Mouse (Mus musculus) liver, adult 2 months (tissue): ENCODE measurements around the gene Magi2. TPM values are rescaled to one million over a fixed set of nuclear protein-coding genes. Genes with fewer than 3 reads are reported as not detected.
"Not testable (repeated sequence)": the region's sequence is repeated elsewhere in the genome, so short reads cannot be mapped to it uniquely, and the experiment has no call there.

Source experiments
- DNase-seq: peaks from one replicate; pipeline ENCODE4 v3.0.0-alpha.2; 2011; ENCODE audit warnings: low read depth, low spot score; ENCODE audit errors: extremely low read depth
- H3K27ac ChIP-seq: fragments of 200-500 bp; replicated peaks from 2 replicates; pipeline ENCODE4 v1.5.1; 2012; ENCODE audit warnings: low read depth, mild to moderate bottlenecking, control low read depth, inconsistent platforms, low read length; ENCODE audit not compliant: insufficient read depth
- H3K27me3 ChIP-seq: fragments of 200-500 bp; 2 replicates; pipeline ENCODE4 v1.6.1; 2012; ENCODE audit warnings: mild to moderate bottlenecking, moderate library complexity, low read length, inconsistent platforms; ENCODE audit not compliant: control insufficient read depth, insufficient read depth
- H3K36me3 ChIP-seq: fragments of 200-500 bp; 2 replicates; pipeline ENCODE4 v1.6.1; 2012; ENCODE audit warnings: low read length, inconsistent platforms; ENCODE audit not compliant: control insufficient read depth, insufficient read depth
- H3K4me1 ChIP-seq: fragments of 200-500 bp; 2 replicates; pipeline ENCODE4 v1.6.1; 2011; ENCODE audit warnings: low read length; ENCODE audit not compliant: control insufficient read depth, insufficient read depth
- H3K4me3 ChIP-seq: fragments of 200-500 bp; 2 replicates; pipeline ENCODE4 v1.5.1; 2011; ENCODE audit warnings: low read depth, mild to moderate bottlenecking, control low read depth, low read length, moderate library complexity; ENCODE audit not compliant: insufficient read depth
- H3K79me2 ChIP-seq: fragments of 200-500 bp; 2 replicates; pipeline ENCODE4 v1.6.1; 2012; ENCODE audit warnings: inconsistent platforms, mild to moderate bottlenecking, low read length, moderate library complexity; ENCODE audit not compliant: control insufficient read depth, insufficient read depth
- H3K9ac ChIP-seq: fragments of 200-500 bp; 2 replicates; pipeline ENCODE4 v1.6.1; 2012; ENCODE audit warnings: low read depth, mild to moderate bottlenecking, control low read depth, inconsistent platforms, low read length
- CTCF ChIP-seq: fragments of 200-500 bp; IDR thresholded peaks from 2 replicates; pipeline ENCODE4 v1.5.1; 2011; ENCODE audit warnings: low read depth, low read length, control low read depth
- POLR2A ChIP-seq: fragments of 200-500 bp; IDR thresholded peaks from 2 replicates; pipeline ENCODE4 v1.6.1; 2011; ENCODE audit warnings: low read length, control low read depth; ENCODE audit not compliant: insufficient read depth; ENCODE audit errors: extremely low read depth
- WGBS: fragments of 180-500 bp; shearing (Covaris S2); methylation state at CpG from one replicate; pipeline ENCODE4 v1.1.7; 2018; 5-methylcytosine and 5-hydroxymethylcytosine counted together
- polyA plus RNA-seq: library from polyadenylated mRNA; depleted of rRNA; stranded (reverse); fragments of >200 nt; gene quantifications from 2 replicates; pipeline ENCODE4 v1.2.3, GENCODE M21; 2012
- total RNA-seq: library from RNA; depleted of rRNA; stranded (reverse); fragments of >200 nt; gene quantifications from 2 replicates; pipeline ENCODE4 v1.2.3, GENCODE M21; 2014

Gene Magi2
- total and polyA plus RNA-seq, 2 experiments = 0.06 to 0.18 TPM

GRCm38 (mm10) chr5:19395876-19396275 lies 169.0 kb downstream of the Magi2 start:
- Histone ChIP-seq H3K27ac (no peak overlapping the region), H3K4me1 (no peaks in the 10 kb centered on the region), H3K4me3 (no peak overlapping the region), H3K36me3 (no peaks in the 10 kb centered on the region), H3K79me2 (no peaks in the 10 kb centered on the region), H3K27me3 (no peaks in the 10 kb centered on the region; the same call in 1 of the 2 replicates), H3K9ac (no peak overlapping the region)
- 57% methylated on average over 3 of the region's 3 CpGs for WGBS
- no peak for DNase-seq
- TF ChIP-seq CTCF (no peak), POLR2A (no peak)

- Histone ChIP-seq H3K9ac (no peak overlapping the region), H3K4me3 (no peak overlapping the region), H3K27ac (no peak overlapping the region), H3K4me1 (no peaks in the 10 kb centered on the region), H3K36me3 (no peaks in the 10 kb centered on the region), H3K27me3 (no peaks in the 10 kb centered on the region; the same call in 1 of the 2 replicates), H3K79me2 (no peaks in the 10 kb centered on the region)
- TF ChIP-seq POLR2A (no peak), CTCF (no peak)
- DNase-seq = no peak
- WGBS = 88% methylated on average over 4 of the region's 4 CpGs
Measured at GRCm38 (mm10) chr5:19400299-19400698, 173.5 kb downstream of the Magi2 start.

- TF ChIP-seq CTCF (peak; percentile 28; the same call in 1 of the 2 replicates), POLR2A (no peak)
- H3K4me1 ChIP-seq = no peaks in the 10 kb centered on the region
- H3K9ac ChIP-seq = no peak overlapping the region
- no peaks in the 10 kb centered on the region for H3K79me2 ChIP-seq
- no peak overlapping the region for H3K4me3 ChIP-seq
- H3K36me3 ChIP-seq = no peaks in the 10 kb centered on the region
- H3K27me3 ChIP-seq = no peaks in the 10 kb centered on the region; the same call in 1 of the 2 replicates
- 37% methylated on average over 5 of the region's 5 CpGs for WGBS
- peak; percentile 60 for DNase-seq
- no peak overlapping the region for H3K27ac ChIP-seq
Measured at GRCm38 (mm10) chr5:19400738-19401408, 174.0 kb downstream of the Magi2 start.

GRCm38 (mm10) chr5:19404268-19404667 lies 177.4 kb downstream of the Magi2 start:
- H3K4me1 ChIP-seq, H3K79me2 ChIP-seq, H3K4me3 ChIP-seq, H3K27me3 ChIP-seq, DNase-seq, H3K36me3 ChIP-seq, H3K9ac ChIP-seq, H3K27ac ChIP-seq: not testable (repeated sequence)
- WGBS = 86% methylated on average over 1 of the region's 1 CpGs

- no peaks in the 10 kb centered on the region for H3K36me3 ChIP-seq
- H3K4me1 ChIP-seq = no peaks in the 10 kb centered on the region
- no peak overlapping the region for H3K4me3 ChIP-seq
- H3K27ac ChIP-seq = no peak overlapping the region
- WGBS = 69% methylated on average over 4 of the region's 4 CpGs
- no peak for TF ChIP-seq CTCF
- no peak for TF ChIP-seq POLR2A
- no peak overlapping the region for H3K9ac ChIP-seq
- DNase-seq = no peak
- H3K27me3 ChIP-seq = no peaks in the 10 kb centered on the region
- no peaks in the 10 kb centered on the region for H3K79me2 ChIP-seq
Measured at GRCm38 (mm10) chr5:19414556-19414955, 187.7 kb downstream of the Magi2 start.

- no peak overlapping the region for H3K9ac ChIP-seq
- 28% methylated on average over 2 of the region's 2 CpGs for WGBS
- no peak overlapping the region for H3K4me3 ChIP-seq
- no peak for TF ChIP-seq POLR2A
- TF ChIP-seq CTCF = no peak
- no peak overlapping the region for H3K27ac ChIP-seq
- H3K36me3 ChIP-seq = no peaks in the 10 kb centered on the region
- DNase-seq = peak; percentile 16
- H3K27me3 ChIP-seq = no peaks in the 10 kb centered on the region
- H3K79me2 ChIP-seq = no peaks in the 10 kb centered on the region
- H3K4me1 ChIP-seq = no peaks in the 10 kb centered on the region
Measured at GRCm38 (mm10) chr5:19429290-19429689, 202.5 kb downstream of the Magi2 start.
